Mouse (Mus musculus) lung, embryonic 15.5 days (tissue): ENCODE data around the gene Acvr2a. TPM values are rescaled to one million over a fixed set of nuclear protein-coding genes. Genes with fewer than 3 reads are reported as not detected.
"Not testable (repeated sequence)": the region's sequence is repeated elsewhere in the genome, so short reads cannot be mapped to it uniquely, and the experiment has no call there.

Source experiments
- ATAC-seq: fragments of 200-750 bp; cut with Nextera tagmentation; 2 replicates; pipeline ENCODE4 v1.8.0; 2017; ENCODE audit warnings: moderate number of reproducible peaks, borderline replicate concordance; ENCODE audit not compliant: low FRiP score, low TSS enrichment; ENCODE audit errors: extremely low read depth
- H3K27ac ChIP-seq: fragments of 300-500 bp; sonication (generic); 2 replicates; pipeline ENCODE4 v1.5.1; 2015; ENCODE audit warnings: moderate library complexity, mild to moderate bottlenecking, inconsistent platforms
- H3K27me3 ChIP-seq: fragments of 300-500 bp; sonication (generic); 2 replicates; pipeline ENCODE4 v1.6.1; 2015; ENCODE audit warnings: inconsistent platforms
- H3K36me3 ChIP-seq: fragments of 300-500 bp; sonication (generic); 2 replicates; pipeline ENCODE4 v1.6.1; 2015; ENCODE audit warnings: inconsistent platforms
- H3K4me1 ChIP-seq: fragments of 300-500 bp; sonication (generic); 2 replicates; pipeline ENCODE4 v1.6.1; 2015; ENCODE audit warnings: inconsistent platforms
- H3K4me2 ChIP-seq: fragments of 300-500 bp; sonication (generic); 2 replicates; pipeline ENCODE4 v1.6.1; 2015; ENCODE audit warnings: inconsistent platforms, mild to moderate bottlenecking, moderate library complexity
- H3K4me3 ChIP-seq: fragments of 300-500 bp; sonication (generic); 2 replicates; pipeline ENCODE4 v1.5.1; 2015; ENCODE audit warnings: mild to moderate bottlenecking, inconsistent platforms
- H3K9ac ChIP-seq: fragments of 300-500 bp; sonication (generic); 2 replicates; pipeline ENCODE4 v1.6.1; 2015; ENCODE audit warnings: inconsistent platforms
- H3K9me3 ChIP-seq: fragments of 300-500 bp; sonication (generic); 2 replicates; pipeline ENCODE4 v1.6.1; 2016; ENCODE audit warnings: inconsistent platforms
- WGBS: fragments of 180-500 bp; shearing (Covaris S2); methylation state at CpG from one replicate; pipeline ENCODE4 v1.1.7; 2015; 5-methylcytosine and 5-hydroxymethylcytosine counted together
- polyA plus RNA-seq: library from polyadenylated mRNA; unstranded; fragments of >200 nt; fragmentation: Nextera tagmentation; extraction: Ambion mirVana; gene quantifications from 2 replicates; pipeline ENCODE4 v1.2.1, GENCODE M21; 2015

Gene Acvr2a
- polyA plus RNA-seq, 1 experiment from 2014 or later: 18.3 TPM

- Histone ChIP-seq H3K4me2 (no peak overlapping the region), H3K36me3 (no peaks in the 10 kb centered on the region), H3K9ac (no peak overlapping the region), H3K27ac (no peak overlapping the region), H3K4me3 (no peak overlapping the region), H3K4me1 (0 out of 2 replicates have a peak, but pooled peaks cover 2% of the 10 kb centered on the region), H3K27me3 (no peaks in the 10 kb centered on the region), H3K9me3 (no peaks in the 10 kb centered on the region)
- WGBS: 82% methylated on average over 2 of the region's 2 CpGs
- ATAC-seq: no peak
Observed at GRCm38 (mm10) chr2:48825878-48826277, 12.0 kb downstream of the Acvr2a start.

GRCm38 (mm10) chr2:48826380-48826779 lies 12.5 kb downstream of the Acvr2a start:
- H3K4me1 ChIP-seq: 0 out of 2 replicates have a peak, but pooled peaks cover 2% of the 10 kb centered on the region
- no peak overlapping the region for H3K4me3 ChIP-seq
- no peaks in the 10 kb centered on the region for H3K9me3 ChIP-seq

GRCm38 (mm10) chr2:48830492-48830891 lies 16.6 kb downstream of the Acvr2a start:
- H3K4me2 ChIP-seq: no peak overlapping the region
- H3K27ac ChIP-seq: no peak overlapping the region
- H3K4me3 ChIP-seq: no peak overlapping the region
- no peaks in the 10 kb centered on the region for H3K27me3 ChIP-seq
- WGBS: 78% methylated on average over 2 of the region's 2 CpGs
- H3K36me3 ChIP-seq: no peaks in the 10 kb centered on the region
- H3K9me3 ChIP-seq: no peaks in the 10 kb centered on the region
- no peak overlapping the region for H3K9ac ChIP-seq
- no peak for ATAC-seq
- 0 out of 2 replicates have a peak, but pooled peaks cover 2% of the 10 kb centered on the region for H3K4me1 ChIP-seq

More at GRCm38 (mm10) chr2:48826380-48826779, 12.5 kb downstream of the Acvr2a start:
- H3K4me2 ChIP-seq: no peak overlapping the region
- no peaks in the 10 kb centered on the region for H3K27me3 ChIP-seq
- no peak for ATAC-seq
- H3K27ac ChIP-seq: no peak overlapping the region
- H3K9ac ChIP-seq: no peak overlapping the region
- H3K36me3 ChIP-seq: no peaks in the 10 kb centered on the region

DNA sequence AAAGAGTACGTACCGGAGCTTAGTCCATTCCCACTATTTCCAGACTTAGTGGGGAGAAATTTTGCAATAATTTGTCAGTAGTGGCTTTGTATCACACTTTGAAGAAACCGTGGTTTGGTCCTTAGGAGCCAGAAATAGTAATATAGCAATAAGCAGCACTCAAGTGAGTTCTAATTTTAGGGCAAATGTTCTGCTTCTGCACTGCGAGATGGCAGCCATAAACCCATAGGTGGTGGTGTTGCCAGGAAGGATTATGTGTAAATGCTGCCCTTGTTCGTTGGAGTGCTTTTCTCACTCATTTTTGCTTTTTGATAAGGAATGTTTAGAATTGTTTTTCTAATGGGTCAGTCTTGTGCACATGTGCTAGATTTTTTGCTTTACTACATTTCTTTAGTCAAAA lies 18.4 kb downstream of the Acvr2a start:
- H3K9me3 ChIP-seq: no peaks in the 10 kb centered on the region
- WGBS: 55% methylated on average over 5 of the region's 5 CpGs
- no peaks in the 10 kb centered on the region for H3K36me3 ChIP-seq
- no peak overlapping the region for H3K4me2 ChIP-seq
- no peaks in the 10 kb centered on the region for H3K27me3 ChIP-seq
- no peak for ATAC-seq
- H3K4me3 ChIP-seq: no peak overlapping the region
- H3K9ac ChIP-seq: no peak overlapping the region
- H3K4me1 ChIP-seq: no peaks in the 10 kb centered on the region
- H3K27ac ChIP-seq: no peak overlapping the region

- ATAC-seq: no peak
- Histone ChIP-seq H3K4me3 (no peak overlapping the region), H3K4me2 (no peak overlapping the region), H3K27me3 (no peaks in the 10 kb centered on the region), H3K36me3 (no peaks in the 10 kb centered on the region), H3K9me3 (no peaks in the 10 kb centered on the region), H3K9ac (no peak overlapping the region), H3K4me1 (no peaks in the 10 kb centered on the region), H3K27ac (no peak overlapping the region)
- WGBS: 57% methylated on average over 3 of the region's 3 CpGs
Observed at GRCm38 (mm10) chr2:48833884-48834450, 20.1 kb downstream of the Acvr2a start.

DNA sequence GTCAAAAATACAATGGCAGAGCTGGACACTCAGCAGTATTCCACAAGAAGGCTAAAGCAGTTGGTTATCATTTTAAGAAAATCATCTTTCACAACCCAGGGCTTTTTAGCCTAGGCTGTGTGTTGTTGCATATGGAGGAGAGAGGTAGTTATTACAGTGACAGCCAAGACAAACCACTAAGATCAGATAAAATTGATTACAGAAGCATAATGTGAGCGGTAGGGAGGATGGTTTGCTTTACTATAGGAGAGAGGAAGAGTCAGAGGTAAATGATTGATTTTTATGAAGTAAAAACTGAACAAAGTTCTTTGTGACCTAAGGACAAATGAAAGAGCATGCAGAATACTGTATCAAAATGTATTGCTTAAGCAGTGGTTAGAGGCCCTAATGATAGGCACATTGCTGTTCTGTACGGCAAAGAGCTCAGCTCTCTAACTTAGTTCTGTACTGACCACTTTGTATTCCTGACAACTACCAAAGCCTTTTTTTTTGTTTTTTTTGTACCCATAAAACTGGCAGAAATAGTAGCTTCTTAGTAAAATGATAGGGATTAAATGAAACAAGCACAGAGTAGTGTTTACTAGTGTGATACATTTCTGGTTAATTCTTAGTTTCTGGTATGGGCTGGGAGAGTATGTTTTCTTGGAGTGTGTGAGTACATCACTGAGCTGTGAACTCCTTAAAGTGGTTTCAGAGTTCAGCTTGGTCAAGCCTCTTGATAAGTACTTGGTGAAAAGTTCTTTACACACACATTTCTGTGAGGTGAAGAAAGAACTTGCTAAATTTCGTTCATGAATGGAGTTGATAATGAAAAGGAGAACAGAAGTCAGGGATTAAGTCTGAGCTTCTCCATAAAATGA lies 27.9 kb downstream of the Acvr2a start:
- Histone ChIP-seq H3K36me3 (no peaks in the 10 kb centered on the region), H3K4me1 (no peaks in the 10 kb centered on the region), H3K4me2 (no peak overlapping the region), H3K4me3 (no peak overlapping the region), H3K9ac (no peak overlapping the region), H3K9me3 (no peaks in the 10 kb centered on the region), H3K27me3 (no peaks in the 10 kb centered on the region), H3K27ac (no peak overlapping the region; the same call in 1 of the 2 replicates)
- ATAC-seq: no peak
- WGBS: 61% methylated on average over 3 of the region's 3 CpGs

DNA sequence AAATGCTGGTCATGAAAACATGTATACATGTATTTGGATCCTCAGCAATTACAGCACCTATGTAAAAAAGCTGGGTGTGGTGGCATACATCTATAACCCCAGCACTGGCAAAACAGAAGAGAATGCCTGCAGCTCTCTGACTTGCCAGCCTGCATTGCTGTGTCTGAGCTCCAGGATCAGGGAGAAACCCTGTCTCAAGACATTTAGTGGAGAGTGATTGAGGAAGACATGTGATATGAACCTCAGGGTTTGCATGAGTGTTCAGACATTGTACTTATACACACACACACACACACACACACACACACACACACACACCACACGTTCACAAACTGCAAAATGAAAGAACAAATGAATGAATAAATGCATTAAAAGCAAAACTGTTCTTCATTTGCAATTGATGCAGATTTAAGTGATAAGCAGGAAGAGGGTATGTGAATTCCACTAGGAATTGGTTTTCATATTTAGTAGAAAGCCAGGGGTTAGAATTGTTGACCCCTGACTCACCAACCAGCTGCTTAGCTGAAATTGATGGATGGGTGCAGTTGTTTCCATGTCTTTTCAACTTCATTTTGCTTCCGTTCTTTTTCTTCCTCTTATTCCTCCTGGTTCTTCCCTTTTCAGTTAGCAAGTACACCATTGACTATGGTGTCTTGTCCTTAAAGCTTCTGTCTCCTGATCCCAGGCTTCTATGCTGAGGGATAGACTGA lies 32.9 kb downstream of the Acvr2a start:
- Histone ChIP-seq H3K4me2 (no peak overlapping the region), H3K27ac (no peak overlapping the region), H3K9me3 (no peaks in the 10 kb centered on the region), H3K36me3 (no peaks in the 10 kb centered on the region), H3K27me3 (no peaks in the 10 kb centered on the region), H3K9ac (no peak overlapping the region), H3K4me3 (no peak overlapping the region), H3K4me1 (no peaks in the 10 kb centered on the region)
- WGBS: 47% methylated on average over 2 of the region's 2 CpGs
- ATAC-seq: no peak

DNA sequence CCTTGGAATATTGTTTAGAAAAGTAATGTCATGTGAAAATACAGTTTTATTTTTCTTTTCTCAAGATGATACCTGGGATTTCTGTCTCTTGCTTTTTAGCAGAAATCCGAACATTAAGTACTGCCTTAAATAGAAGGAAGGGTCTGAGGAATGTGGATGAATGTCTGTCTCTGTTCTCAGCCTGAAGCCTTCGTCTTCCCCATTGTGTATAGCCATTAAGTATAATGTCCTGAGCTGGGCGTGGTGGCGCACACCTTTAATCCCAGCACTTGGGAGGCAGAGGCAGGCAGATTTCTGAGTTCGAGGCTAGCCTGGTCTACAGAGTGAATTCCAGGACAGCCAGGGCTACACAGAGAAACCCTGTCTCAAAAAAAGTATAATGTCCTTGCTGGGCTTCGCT lies 51.7 kb downstream of the Acvr2a start:
- H3K9ac ChIP-seq, H3K4me3 ChIP-seq, H3K4me2 ChIP-seq, ATAC-seq, H3K27ac ChIP-seq, H3K27me3 ChIP-seq, H3K36me3 ChIP-seq, H3K4me1 ChIP-seq, H3K9me3 ChIP-seq: not testable (repeated sequence)
- 94% methylated on average over 6 of the region's 6 CpGs for WGBS

GRCm38 (mm10) chr2:48868199-48868913 lies 54.4 kb downstream of the Acvr2a start:
- WGBS: 67% methylated on average over 5 of the region's 5 CpGs

GRCm38 (mm10) chr2:48885945-48886344 lies 72.0 kb downstream of the Acvr2a start:
- no peak for ATAC-seq

More at GRCm38 (mm10) chr2:48868199-48868913, 54.4 kb downstream of the Acvr2a start:
- Histone ChIP-seq H3K27me3 (no peaks in the 10 kb centered on the region), H3K9ac (no peak overlapping the region), H3K9me3 (no peaks in the 10 kb centered on the region), H3K36me3 (no peaks in the 10 kb centered on the region), H3K4me2 (no peak overlapping the region), H3K4me3 (no peak overlapping the region), H3K27ac (no peak overlapping the region), H3K4me1 (no peaks in the 10 kb centered on the region)
- no peak for ATAC-seq

GRCm38 (mm10) chr2:48895186-48895585 lies 81.3 kb downstream of the Acvr2a start:
- Histone ChIP-seq H3K27me3 (no peaks in the 10 kb centered on the region), H3K27ac (no peak overlapping the region), H3K9me3 (no peaks in the 10 kb centered on the region), H3K4me2 (no peak overlapping the region), H3K36me3 (peaks cover 30% of the 10 kb centered on the region), H3K9ac (no peak overlapping the region), H3K4me3 (no peak overlapping the region), H3K4me1 (no peaks in the 10 kb centered on the region)
- ATAC-seq: no peak
- 93% methylated on average over 3 of the region's 3 CpGs for WGBS

More at GRCm38 (mm10) chr2:48885945-48886344, 72.0 kb downstream of the Acvr2a start:
- Histone ChIP-seq H3K27me3 (no peaks in the 10 kb centered on the region), H3K4me2 (no peak overlapping the region), H3K36me3 (0 out of 2 replicates have a peak, but pooled peaks cover 3% of the 10 kb centered on the region), H3K27ac (no peak overlapping the region), H3K4me3 (no peak overlapping the region), H3K9me3 (no peaks in the 10 kb centered on the region), H3K4me1 (no peaks in the 10 kb centered on the region), H3K9ac (no peak overlapping the region)
